Mouse (Mus musculus): ENCODE measurements around the gene Olfr19. TPM values are rescaled to one million over a fixed set of nuclear protein-coding genes. Genes with fewer than 3 reads are reported as not detected.

Gene Olfr19
- not detected for total RNA-seq (2023)

GRCm38 (mm10) chr16:16676305-16676704 lies at the start of gene Olfr19:
Olfr19 (minus strand) TSS chr16:16676405.

Other genes with a start within 250 kb of the Olfr19 start
- 100 to 1,000 TPM; 118 to 132 TPM for gene Fgd4, start 75.9 kb downstream of the Olfr19 start, total RNA-seq (2023)
- 1 to 10 TPM; 1.4 to 1.8 TPM for gene Spag6l, start 153.1 kb upstream of the Olfr19 start, total RNA-seq (2023)
- not detected for gene Igll1, start 187.6 kb upstream of the Olfr19 start, total RNA-seq (2023)
- 10 to 100 TPM; 69.3 to 78.1 TPM for gene Top3b, start 194.3 kb upstream of the Olfr19 start, total RNA-seq (2023)
- not detected for gene Vpreb1, start 194.4 kb upstream of the Olfr19 start, total RNA-seq (2023)
- 1 to 10 TPM; 7.1 to 7.6 TPM for gene Ppm1f, start 220.1 kb upstream of the Olfr19 start, total RNA-seq (2023)

Measured in monocyte, adult 59 days (primary cell).